ENCODE assay signal across 40 mouse cellular contexts in genomic region chr15:75186291-75186690, GRCm38 (mm10). TPM values are rescaled to one million over a fixed set of nuclear protein-coding genes. Genes with fewer than 3 reads are reported as not detected.
"Had no signal": no experiment of that assay in that cellular context is flagged by ENCODE, and none has a peak within 500 bp of the region (broad histone marks: within the 10 kb centered on the region; RNA-seq: fewer than 3 reads in every experiment).

No protein-coding gene starts in this region.

- H3K9me3 ChIP-seq: embryonic facial prominence, embryonic 10.5 days; embryonic facial prominence, embryonic 12.5 days; embryonic facial prominence, embryonic 13.5 days; embryonic facial prominence, embryonic 15.5 days; forebrain, embryonic 10.5 days; forebrain, embryonic 12.5 days; forebrain, embryonic 13.5 days; forebrain, embryonic 15.5 days had no signal

- H3K27me3 ChIP-seq: embryonic facial prominence, embryonic 12.5 days; embryonic facial prominence, embryonic 13.5 days; embryonic facial prominence, embryonic 15.5 days; forebrain, embryonic 12.5 days; forebrain, embryonic 13.5 days; forebrain, embryonic 15.5 days had no signal

- H3K36me3 ChIP-seq: embryonic facial prominence, embryonic 10.5 days; embryonic facial prominence, embryonic 12.5 days; embryonic facial prominence, embryonic 13.5 days; embryonic facial prominence, embryonic 15.5 days; forebrain, embryonic 10.5 days; forebrain, embryonic 12.5 days; forebrain, embryonic 15.5 days had no signal

- H3K4me3 ChIP-seq: embryonic facial prominence, embryonic 10.5 days; embryonic facial prominence, embryonic 12.5 days; embryonic facial prominence, embryonic 13.5 days; embryonic facial prominence, embryonic 15.5 days; erythroblast, embryonic 14.5 days; forebrain, embryonic 10.5 days; forebrain, embryonic 12.5 days; forebrain, embryonic 13.5 days; forebrain, embryonic 15.5 days; gastrocnemius, adult 2 months; heart, adult 2 months had no signal

- DNase-seq: cerebellum, adult 2 months; cerebellum, adult 8-10 months; cerebellum, adult 9-10 months; cerebellum, adult 9-11 months; cerebellum, postnatal 10 days; cerebellum, postnatal 14 days; cerebellum, postnatal 25 days; cerebellum, postnatal 36 days; embryo, embryonic 11 days; forebrain, postnatal 0 days; gastrocnemius, adult 2 months; gastrocnemius, postnatal 10 days; gastrocnemius, postnatal 14 days; gastrocnemius, postnatal 25 days; gastrocnemius, postnatal 36 days; heart, adult 18-20 months; heart, adult 2 months had no signal

- H3K4me1 ChIP-seq: embryonic facial prominence, embryonic 10.5 days; embryonic facial prominence, embryonic 12.5 days; embryonic facial prominence, embryonic 13.5 days; embryonic facial prominence, embryonic 15.5 days; forebrain, embryonic 10.5 days; forebrain, embryonic 12.5 days; forebrain, embryonic 13.5 days; forebrain, embryonic 15.5 days had no signal

- H3K27ac ChIP-seq: embryonic facial prominence, embryonic 10.5 days; embryonic facial prominence, embryonic 12.5 days; embryonic facial prominence, embryonic 13.5 days; embryonic facial prominence, embryonic 15.5 days; forebrain, embryonic 10.5 days; forebrain, embryonic 12.5 days; forebrain, embryonic 13.5 days; forebrain, embryonic 15.5 days; gastrocnemius, adult 2 months; heart, adult 2 months had no signal

RNA-seq across cellular contexts. Expression of gene BC025446, which starts 29.9 kb away (rescaled TPM):
- total RNA-seq: common myeloid progenitor, adult 5-6 weeks; forebrain, postnatal 0 days; gastrocnemius, adult 18-20 months; gastrocnemius, adult 2 months; gastrocnemius, postnatal 10 days; gastrocnemius, postnatal 14 days; gastrocnemius, postnatal 25 days; gastrocnemius, postnatal 36 days; granulocyte monocyte progenitor cell, adult 5-6 weeks; heart, adult 18-20 months; heart, adult 2 months; heart, adult 8-10 months had no signal
- polyA plus RNA-seq: cerebellum, adult 2 months; cortical plate, adult 2 months; embryonic facial prominence, embryonic 10.5 days; embryonic facial prominence, embryonic 11.5 days; embryonic facial prominence, embryonic 12.5 days; embryonic facial prominence, embryonic 13.5 days; embryonic facial prominence, embryonic 14.5 days; embryonic facial prominence, embryonic 15.5 days; erythroblast, embryonic 14.5 days; forebrain, embryonic 10.5 days; forebrain, embryonic 11.5 days; forebrain, embryonic 12.5 days; forebrain, embryonic 13.5 days; forebrain, embryonic 14.5 days; forebrain, embryonic 15.5 days; forebrain, embryonic 16.5 days; forebrain, postnatal 0 days; frontal cortex, adult 2 months; heart, adult 2 months had no signal

RNA-seq across cellular contexts. Expression of gene Ly6g, which starts 31.3 kb away (rescaled TPM):
- total RNA-seq: common myeloid progenitor, adult 5-6 weeks; forebrain, postnatal 0 days; gastrocnemius, adult 18-20 months; gastrocnemius, adult 2 months; gastrocnemius, adult 8-10 months; gastrocnemius, postnatal 14 days; gastrocnemius, postnatal 25 days; gastrocnemius, postnatal 36 days; gastrocnemius, postnatal 4 days; heart, adult 18-20 months; heart, adult 2 months; heart, adult 8-10 months had no signal
- polyA plus RNA-seq: cerebellum, adult 2 months; cortical plate, adult 2 months; embryonic facial prominence, embryonic 10.5 days; embryonic facial prominence, embryonic 11.5 days; embryonic facial prominence, embryonic 12.5 days; embryonic facial prominence, embryonic 13.5 days; embryonic facial prominence, embryonic 14.5 days; embryonic facial prominence, embryonic 15.5 days; erythroblast, embryonic 14.5 days; forebrain, embryonic 10.5 days; forebrain, embryonic 11.5 days; forebrain, embryonic 12.5 days; forebrain, embryonic 13.5 days; forebrain, embryonic 14.5 days; forebrain, embryonic 15.5 days; forebrain, embryonic 16.5 days; forebrain, postnatal 0 days; frontal cortex, adult 2 months; gonadal fat pad, adult 2 months; heart, adult 2 months had no signal
